Mouse (Mus musculus) CD8-positive naive resting alpha-beta T cell, adult 2 months (primary cell): ENCODE measurements around the gene Olfr531.

Experiments used
- DNase-seq, 2 experiments: peaks; one replicate each; pipeline ENCODE4 v3.0.0; 2022; ENCODE audit warnings: low read depth in 2 of 2, low spot score in 2 of 2

Olfr531 gene

GRCm38 (mm10) chr7:140402818-140403217 is at the start of gene Olfr531:
TSS of gene Olfr531 (minus strand) at chr7:140402918.
- DNase-seq: no peak

DNA sequence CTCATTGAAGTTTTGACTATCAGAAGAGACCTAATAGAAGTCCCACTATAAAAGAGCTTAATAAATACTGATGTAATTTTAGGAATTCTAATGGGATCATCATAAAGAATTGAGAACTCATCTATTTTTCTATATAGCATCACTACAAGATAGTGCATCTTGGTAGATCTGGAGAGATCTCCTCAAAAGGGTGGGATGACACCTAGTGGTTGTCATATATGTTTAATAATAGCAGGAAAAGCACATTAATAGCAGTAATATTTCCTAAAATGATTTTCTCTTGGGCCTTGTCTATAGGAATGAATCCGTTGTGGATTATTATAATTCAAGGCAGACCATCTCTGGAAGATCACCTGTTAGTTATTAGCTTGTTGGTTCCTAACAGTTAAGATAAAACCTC is 40.4 kb upstream of the Olfr531 start:
- no peak for DNase-seq

DNA sequence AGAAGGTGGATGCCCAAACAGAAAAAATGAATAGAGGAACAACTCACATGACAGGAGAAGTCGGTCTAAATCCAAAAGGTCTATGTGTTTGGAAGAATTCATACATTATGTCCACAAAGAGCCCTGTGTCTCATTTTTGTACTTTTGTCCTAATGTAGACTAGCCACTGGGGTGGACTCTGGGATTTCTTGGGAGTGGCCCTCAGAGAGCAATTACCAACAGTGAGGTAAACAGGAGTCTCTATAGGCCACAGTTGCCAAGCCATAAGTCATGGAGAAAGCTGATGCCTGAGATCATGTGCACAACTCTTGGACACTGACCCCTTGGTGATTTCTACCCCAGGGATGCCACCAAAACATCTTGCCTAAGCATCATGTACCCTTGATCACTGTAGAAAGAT is 18.8 kb upstream of the Olfr531 start, which contains the start of gene Olfr532:
Gene Olfr532 (minus strand): TSS at position 101 of the 400 bp plus-strand sequence.
- no peak for DNase-seq

GRCm38 (mm10) chr7:140376911-140377310 is 25.8 kb downstream of the Olfr531 start:
- no peak for DNase-seq

DNA sequence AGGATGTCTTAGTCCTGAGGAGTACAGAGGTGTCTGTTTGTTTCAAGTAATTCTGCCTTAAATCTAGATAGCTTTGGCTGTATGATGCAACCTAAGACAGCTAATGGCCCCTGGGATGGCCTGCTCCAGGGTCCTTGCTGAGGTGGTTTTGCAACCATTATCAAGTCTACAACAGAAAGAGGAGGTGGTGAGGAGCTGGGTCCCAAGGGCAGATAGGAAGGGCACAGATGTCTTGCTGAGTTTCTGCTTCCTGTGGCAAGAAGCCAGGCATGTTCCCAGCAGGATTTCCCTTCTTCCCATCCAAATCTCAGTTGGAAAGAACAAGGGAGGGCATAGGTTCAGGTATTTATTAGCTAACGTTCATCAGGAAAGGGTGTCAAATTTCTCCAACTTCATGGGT is 26.5 kb downstream of the Olfr531 start, which contains the start of gene Olfr530:
Gene Olfr530 (minus strand): TSS at position 101 of the 400 bp plus-strand sequence.
- DNase-seq: no peak

DNA sequence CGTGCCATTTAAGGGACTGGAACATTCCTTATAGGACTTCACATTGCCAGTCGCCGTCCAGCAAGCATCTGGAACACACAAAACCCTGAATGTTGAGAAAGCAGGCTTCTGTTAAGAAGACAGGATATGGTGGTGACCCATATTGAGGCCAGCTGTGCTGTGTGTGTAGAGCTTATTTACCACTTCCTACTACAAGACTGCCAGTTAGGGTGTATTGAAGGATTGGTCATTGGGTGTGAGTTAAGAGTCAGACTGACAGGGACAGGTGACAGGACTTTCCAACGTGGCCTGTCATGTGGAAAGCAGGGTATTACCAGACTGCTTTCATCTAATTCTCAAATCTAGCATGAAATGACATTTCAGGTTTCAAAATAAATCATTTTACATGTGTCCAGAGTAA is 28.4 kb downstream of the Olfr531 start:
- no peak for DNase-seq

- no peak for DNase-seq
Measured at GRCm38 (mm10) chr7:140361571-140361970, 41.1 kb downstream of the Olfr531 start, which contains the start of gene Olfr60. TSS of gene Olfr60 (minus strand) at chr7:140361671.
